Mouse (Mus musculus): ENCODE data around the gene Kbtbd13. TPM values are rescaled to one million over a fixed set of nuclear protein-coding genes. Genes with fewer than 3 reads are reported as not detected.

Gene Kbtbd13
- polyA plus RNA-seq, 1 experiment from 2014 or later = 0.47 TPM

- Histone ChIP-seq H3K4me3 (no peak overlapping the region), H3K4me1 (replicated peaks) (no peaks in the 10 kb centered on the region), H3K4me2 (no peak overlapping the region), H3K27me3 (no peaks in the 10 kb centered on the region), H3K9me3 (no peaks in the 10 kb centered on the region), H3K36me3 (no peaks in the 10 kb centered on the region), H3K9ac (no peak overlapping the region), H3K27ac (replicated peaks) (no peak overlapping the region)
- ATAC-seq (ENCODE audit: low read depth) = no peak
- 45% methylated on average over 3 of the region's 3 CpGs for WGBS
Measured at GRCm38 (mm10) chr9:65417738-65418137, 26.3 kb upstream of the Kbtbd13 start.

GRCm38 (mm10) chr9:65411326-65411725 lies 19.9 kb upstream of the Kbtbd13 start:
- ATAC-seq (ENCODE audit: low read depth) = no peak
- 83% methylated on average over 3 of the region's 3 CpGs for WGBS

GRCm38 (mm10) chr9:65410378-65410777 lies 18.9 kb upstream of the Kbtbd13 start:
- no peak overlapping the region for H3K27ac ChIP-seq (replicated peaks)
- H3K4me1 ChIP-seq (replicated peaks) = no peaks in the 10 kb centered on the region
- no peaks in the 10 kb centered on the region for H3K27me3 ChIP-seq
- no peak overlapping the region for H3K9ac ChIP-seq
- H3K4me2 ChIP-seq = no peak overlapping the region
- no peaks in the 10 kb centered on the region for H3K9me3 ChIP-seq
- ATAC-seq (ENCODE audit: low read depth) = no peak
- WGBS = 92% methylated on average over 8 of the region's 8 CpGs
- no peaks in the 10 kb centered on the region for H3K36me3 ChIP-seq
- H3K4me3 ChIP-seq = no peak overlapping the region

More at GRCm38 (mm10) chr9:65411326-65411725, 19.9 kb upstream of the Kbtbd13 start:
- H3K4me1 ChIP-seq (replicated peaks) = no peaks in the 10 kb centered on the region
- no peak overlapping the region for H3K9ac ChIP-seq
- no peak overlapping the region for H3K4me3 ChIP-seq
- no peaks in the 10 kb centered on the region for H3K27me3 ChIP-seq
- no peak overlapping the region for H3K27ac ChIP-seq (replicated peaks)
- H3K9me3 ChIP-seq = no peaks in the 10 kb centered on the region
- no peaks in the 10 kb centered on the region for H3K36me3 ChIP-seq
- H3K4me2 ChIP-seq = no peak overlapping the region

- no peaks in the 10 kb centered on the region for H3K36me3 ChIP-seq
- H3K27me3 ChIP-seq = no peaks in the 10 kb centered on the region
- H3K9ac ChIP-seq = no peak overlapping the region
- ATAC-seq (ENCODE audit: low read depth) = no peak
- H3K4me1 ChIP-seq (replicated peaks) = no peaks in the 10 kb centered on the region
- no peaks in the 10 kb centered on the region for H3K9me3 ChIP-seq
- WGBS = 63% methylated on average over 5 of the region's 5 CpGs
- H3K4me2 ChIP-seq = no peak overlapping the region
- H3K27ac ChIP-seq (replicated peaks) = no peak overlapping the region
- no peak overlapping the region for H3K4me3 ChIP-seq
Measured at GRCm38 (mm10) chr9:65408871-65409295, 17.4 kb upstream of the Kbtbd13 start.

GRCm38 (mm10) chr9:65407861-65408260 lies 16.4 kb upstream of the Kbtbd13 start:
- 76% methylated on average over 3 of the region's 3 CpGs for WGBS
- ATAC-seq (ENCODE audit: low read depth) = no peak
- Histone ChIP-seq H3K4me1 (replicated peaks) (no peaks in the 10 kb centered on the region), H3K4me3 (no peak overlapping the region), H3K9ac (no peak overlapping the region), H3K27ac (replicated peaks) (no peak overlapping the region), H3K27me3 (no peaks in the 10 kb centered on the region), H3K9me3 (no peaks in the 10 kb centered on the region), H3K36me3 (no peaks in the 10 kb centered on the region), H3K4me2 (no peak overlapping the region)

GRCm38 (mm10) chr9:65407327-65407726 lies 15.9 kb upstream of the Kbtbd13 start:
- Histone ChIP-seq H3K9ac (no peak overlapping the region), H3K4me1 (replicated peaks) (no peaks in the 10 kb centered on the region), H3K9me3 (no peaks in the 10 kb centered on the region), H3K27me3 (no peaks in the 10 kb centered on the region), H3K4me3 (no peak overlapping the region), H3K27ac (replicated peaks) (no peak overlapping the region), H3K36me3 (no peaks in the 10 kb centered on the region), H3K4me2 (no peak overlapping the region)
- WGBS = 78% methylated on average over 5 of the region's 5 CpGs
- no peak for ATAC-seq (ENCODE audit: low read depth)

- WGBS = 88% methylated on average over 2 of the region's 2 CpGs
Measured at GRCm38 (mm10) chr9:65405184-65405449, 13.7 kb upstream of the Kbtbd13 start.

GRCm38 (mm10) chr9:65404331-65405183 lies 13.1 kb upstream of the Kbtbd13 start:
- no peaks in the 10 kb centered on the region for H3K9me3 ChIP-seq
- H3K27me3 ChIP-seq = no peaks in the 10 kb centered on the region
- no peak overlapping the region for H3K4me2 ChIP-seq
- H3K4me1 ChIP-seq (replicated peaks) = no peaks in the 10 kb centered on the region
- no peak for ATAC-seq (ENCODE audit: low read depth)
- no peak overlapping the region for H3K9ac ChIP-seq
- no peak overlapping the region for H3K27ac ChIP-seq (replicated peaks)
- 74% methylated on average over 15 of the region's 15 CpGs for WGBS
- no peaks in the 10 kb centered on the region for H3K36me3 ChIP-seq
- no peak overlapping the region for H3K4me3 ChIP-seq

More at GRCm38 (mm10) chr9:65405184-65405449, 13.7 kb upstream of the Kbtbd13 start:
- H3K27me3 ChIP-seq = no peaks in the 10 kb centered on the region
- no peaks in the 10 kb centered on the region for H3K36me3 ChIP-seq
- H3K4me3 ChIP-seq = no peak overlapping the region
- no peak overlapping the region for H3K27ac ChIP-seq (replicated peaks)
- H3K9ac ChIP-seq = no peak overlapping the region
- H3K9me3 ChIP-seq = no peaks in the 10 kb centered on the region
- H3K4me1 ChIP-seq (replicated peaks) = no peaks in the 10 kb centered on the region
- ATAC-seq (ENCODE audit: low read depth) = no peak
- H3K4me2 ChIP-seq = no peak overlapping the region

- WGBS = 90% methylated on average over 6 of the region's 6 CpGs
- no peak overlapping the region for H3K27ac ChIP-seq (replicated peaks)
- peaks cover 11% of the 10 kb centered on the region for H3K4me1 ChIP-seq (replicated peaks)
- H3K36me3 ChIP-seq = no peaks in the 10 kb centered on the region
- no peaks in the 10 kb centered on the region for H3K9me3 ChIP-seq
- H3K9ac ChIP-seq = no peak overlapping the region
- H3K4me2 ChIP-seq = peak overlapping the region; percentile 76; the same call in 1 of the 2 replicates
- no peak overlapping the region for H3K4me3 ChIP-seq
- H3K27me3 ChIP-seq = peaks cover 4% of the 10 kb centered on the region; the same call in 1 of the 2 replicates
- no peak for ATAC-seq (ENCODE audit: low read depth)
Measured at GRCm38 (mm10) chr9:65399934-65400333, 8.5 kb upstream of the Kbtbd13 start.

GRCm38 (mm10) chr9:65398279-65398678 lies 6.8 kb upstream of the Kbtbd13 start, which contains the start of gene Rasl12:
Gene Rasl12 (plus strand): TSS chr9:65398506.
- ATAC-seq (ENCODE audit: low read depth) = peak; percentile 80
- Histone ChIP-seq H3K4me2 (peak within 1 kb of the TSS; percentile 76), H3K9me3 (no peaks in the 10 kb centered on the region), H3K27me3 (peaks cover 4% of the 10 kb centered on the region; the same call in 1 of the 2 replicates), H3K36me3 (no peaks in the 10 kb centered on the region), H3K9ac (peak within 1 kb of the TSS; percentile 70), H3K27ac (replicated peaks) (no peak within 1 kb of the TSS), H3K4me3 (peak within 1 kb of the TSS; percentile 47), H3K4me1 (replicated peaks) (peaks cover 11% of the 10 kb centered on the region)
- WGBS = under 1% methylated on average over 24 of the region's 24 CpGs

GRCm38 (mm10) chr9:65394360-65394759 lies 2.9 kb upstream of the Kbtbd13 start:
- no peak for ATAC-seq (ENCODE audit: low read depth)

GRCm38 (mm10) chr9:65393606-65394005 lies 2.2 kb upstream of the Kbtbd13 start:
- H3K4me1 ChIP-seq (replicated peaks) = peaks cover 15% of the 10 kb centered on the region
- H3K4me3 ChIP-seq = no peak overlapping the region
- no peak for ATAC-seq (ENCODE audit: low read depth)
- no peaks in the 10 kb centered on the region for H3K9me3 ChIP-seq
- no peak overlapping the region for H3K27ac ChIP-seq (replicated peaks)
- no peak overlapping the region for H3K9ac ChIP-seq
- H3K4me2 ChIP-seq = no peak overlapping the region
- WGBS = 47% methylated on average over 2 of the region's 2 CpGs
- H3K27me3 ChIP-seq = peaks cover 51% of the 10 kb centered on the region
- H3K36me3 ChIP-seq = no peaks in the 10 kb centered on the region

More at GRCm38 (mm10) chr9:65394360-65394759, 2.9 kb upstream of the Kbtbd13 start:
- H3K27ac ChIP-seq (replicated peaks) = no peak overlapping the region
- H3K4me2 ChIP-seq = no peak overlapping the region
- H3K9me3 ChIP-seq = no peaks in the 10 kb centered on the region
- H3K36me3 ChIP-seq = no peaks in the 10 kb centered on the region
- peaks cover 43% of the 10 kb centered on the region for H3K27me3 ChIP-seq
- peaks cover 19% of the 10 kb centered on the region for H3K4me1 ChIP-seq (replicated peaks)
- no peak overlapping the region for H3K9ac ChIP-seq
- no peak overlapping the region for H3K4me3 ChIP-seq
- 73% methylated on average over 2 of the region's 2 CpGs for WGBS

Data from neural tube, embryonic 13.5 days (tissue).